Mouse (Mus musculus) megakaryocyte, embryonic 14.5 days (primary cell): ENCODE measurements around the gene Slirp. TPM values are rescaled to one million over a fixed set of nuclear protein-coding genes. Genes with fewer than 3 reads are reported as not detected.
A peak's percentile ranks its signal among the peaks of the same experiment; 100 is the strongest.
"Not testable (repeated sequence)": the region's sequence is repeated elsewhere in the genome, so short reads cannot be mapped to it uniquely, and the experiment has no call there.

Experiments
- H3K27me3 ChIP-seq: replicated peaks from 2 replicates; pipeline ENCODE3; 2012; ENCODE audit warnings: inconsistent platforms
- H3K36me3 ChIP-seq: replicated peaks from 2 replicates; pipeline ENCODE3; 2012; ENCODE audit warnings: low read length, inconsistent platforms, mixed read lengths
- H3K4me1 ChIP-seq: 2 replicates; pipeline ENCODE4 v1.6.1; 2012; ENCODE audit warnings: inconsistent platforms
- H3K4me3 ChIP-seq: replicated peaks from 2 replicates; pipeline ENCODE3; 2012; ENCODE audit warnings: moderate library complexity, mild to moderate bottlenecking, inconsistent platforms
- H3K9me3 ChIP-seq: 2 replicates; pipeline ENCODE4 v1.6.1; 2012; ENCODE audit warnings: inconsistent platforms
- FLI1 ChIP-seq: IDR thresholded peaks from 2 replicates; pipeline ENCODE4 v1.6.1; 2012; ENCODE audit warnings: low read length, inconsistent platforms, mixed read lengths
- GATA1 ChIP-seq: IDR thresholded peaks from 3 replicates; pipeline ENCODE4 v1.6.1; 2012; ENCODE audit warnings: mixed read lengths, low read length, inconsistent platforms, borderline replicate concordance
- polyA plus RNA-seq: library from polyadenylated mRNA; stranded (reverse); fragments of >175 nt; gene quantifications from 2 replicates; pipeline ENCODE4 v1.2.3, GENCODE M21; 2012; ENCODE audit warnings: low replicate concordance; ENCODE audit not compliant: insufficient read depth

Gene Slirp
- polyA plus RNA-seq, 1 experiment = 2.9 TPM

- Histone ChIP-seq H3K36me3 (peaks cover 40% of the 10 kb centered on the region), H3K4me3 (peak overlapping the region; percentile 97), H3K4me1 (peaks cover 21% of the 10 kb centered on the region), H3K9me3 (no peaks in the 10 kb centered on the region), H3K27me3 (peaks cover 2% of the 10 kb centered on the region)
- TF ChIP-seq GATA1 (peak; percentile 77; the same call in 1 of the 3 replicates), FLI1 (no peak)
Observed at GRCm38 (mm10) chr12:87470263-87471136, 26.8 kb downstream of the Slirp start.

DNA sequence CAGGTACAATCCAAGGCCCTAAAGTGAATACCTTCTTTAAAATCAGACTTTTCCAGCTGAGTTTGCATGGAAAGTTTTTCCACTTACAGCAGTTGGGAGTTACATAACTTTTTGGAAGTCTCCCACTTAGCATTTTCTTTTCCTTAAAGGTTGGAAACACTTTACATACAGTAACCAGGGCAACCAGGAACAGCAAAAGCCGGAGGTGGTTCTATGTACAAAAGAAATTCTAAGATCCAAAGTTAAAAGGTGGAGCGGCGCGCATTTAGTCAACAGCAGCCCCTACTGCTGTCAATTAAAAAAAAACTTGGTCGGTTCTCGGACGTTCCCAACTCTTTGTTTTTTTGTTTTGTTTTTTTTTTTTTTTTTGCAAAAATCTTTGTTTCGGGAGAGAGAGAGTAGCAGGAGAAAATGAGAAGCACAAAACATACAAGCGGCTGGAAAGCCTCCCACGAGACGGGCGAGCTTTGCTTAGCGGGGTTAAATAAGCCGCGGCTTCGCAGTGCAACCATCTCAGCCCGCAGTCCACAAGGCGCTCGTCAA, 27.8 kb downstream of the Slirp start:
- H3K4me3 ChIP-seq = peak overlapping the region; percentile 97
- H3K9me3 ChIP-seq = no peaks in the 10 kb centered on the region
- peaks cover 24% of the 10 kb centered on the region for H3K4me1 ChIP-seq
- peaks cover 2% of the 10 kb centered on the region for H3K27me3 ChIP-seq
- peaks cover 31% of the 10 kb centered on the region for H3K36me3 ChIP-seq
- TF ChIP-seq GATA1 = no peak
- TF ChIP-seq FLI1 = no peak

DNA sequence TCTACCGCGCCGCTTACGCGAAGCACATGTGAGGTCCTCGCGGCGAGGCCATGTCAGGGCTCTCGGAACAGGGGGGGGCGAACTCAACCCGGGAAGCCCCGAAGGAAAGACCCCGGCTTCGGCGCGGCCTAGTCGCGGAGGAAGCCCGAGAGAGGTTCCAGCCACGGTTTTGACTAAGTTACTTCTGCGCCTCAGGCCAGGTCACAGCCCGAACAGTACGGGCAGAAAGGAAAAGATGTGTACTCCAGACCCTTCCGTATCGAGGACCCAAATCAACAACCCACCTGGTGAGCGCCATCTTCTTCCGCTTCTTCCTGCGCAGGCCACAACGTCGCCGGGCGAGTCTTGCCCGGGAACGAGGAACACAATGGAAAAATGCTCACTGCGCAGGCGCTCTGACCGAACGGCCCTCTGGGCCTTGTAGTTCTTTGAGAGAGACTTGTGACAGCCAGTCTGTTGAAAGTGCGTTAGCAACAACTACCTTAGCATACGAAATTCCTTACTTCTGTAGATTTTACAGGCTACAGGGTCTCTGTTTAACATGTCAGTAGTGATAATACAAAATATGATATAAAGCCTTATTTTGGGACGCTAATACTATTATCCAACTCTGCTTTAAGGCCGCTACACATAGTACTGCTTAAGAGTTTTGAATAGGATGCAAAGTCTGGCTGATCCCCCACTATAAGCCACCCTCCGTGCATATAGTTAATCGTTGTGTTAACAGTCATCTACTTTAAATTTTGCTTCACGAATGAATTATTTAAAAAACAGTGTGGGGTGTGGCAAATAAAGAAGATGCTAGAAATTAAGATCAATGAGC, 28.5 kb downstream of the Slirp start, which contains the start of gene Snw1:
Snw1 (minus strand) TSS at position 311 of the 823 bp plus-strand sequence.
- peak within 1 kb of the TSS; percentile 97 for H3K4me3 ChIP-seq
- H3K27me3 ChIP-seq = peaks cover 2% of the 10 kb centered on the region
- H3K36me3 ChIP-seq = peaks cover 24% of the 10 kb centered on the region
- TF ChIP-seq GATA1 (0 out of 3 replicates have a peak, but pooled peaks have one; percentile 27), FLI1 (no peak)
- no peaks in the 10 kb centered on the region for H3K9me3 ChIP-seq
- H3K4me1 ChIP-seq = peaks cover 21% of the 10 kb centered on the region

DNA sequence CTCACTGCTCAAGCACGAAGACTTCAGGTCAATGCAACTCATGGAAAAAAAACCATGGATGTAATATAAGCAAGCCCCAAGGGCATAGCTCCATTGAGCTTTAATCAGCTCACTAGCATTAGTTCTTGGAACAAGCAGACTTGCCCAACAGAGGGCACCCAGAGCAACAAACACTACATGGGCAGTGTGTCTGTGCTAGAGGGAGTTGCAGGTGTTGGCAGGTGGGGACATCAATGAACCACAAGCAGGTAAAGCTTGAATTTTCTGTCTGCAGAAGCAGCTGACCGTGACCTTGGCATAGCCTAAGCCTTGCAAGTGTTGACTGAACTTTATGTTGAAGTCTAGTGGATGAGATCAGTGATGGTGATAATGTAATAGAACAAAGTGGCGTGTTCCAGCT, 31.1 kb downstream of the Slirp start:
- peaks cover 2% of the 10 kb centered on the region for H3K27me3 ChIP-seq
- TF ChIP-seq GATA1 = no peak
- TF ChIP-seq FLI1 = no peak
- peaks cover 18% of the 10 kb centered on the region for H3K4me1 ChIP-seq
- peaks cover 3% of the 10 kb centered on the region for H3K36me3 ChIP-seq
- no peak overlapping the region for H3K4me3 ChIP-seq
- H3K9me3 ChIP-seq = no peaks in the 10 kb centered on the region

- H3K4me1 ChIP-seq, H3K9me3 ChIP-seq, H3K4me3 ChIP-seq, H3K36me3 ChIP-seq, H3K27me3 ChIP-seq: not testable (repeated sequence)
Observed at GRCm38 (mm10) chr12:87482482-87482881, 38.8 kb downstream of the Slirp start.

GRCm38 (mm10) chr12:87488683-87489082, 45.0 kb downstream of the Slirp start:
- H3K4me3 ChIP-seq, H3K9me3 ChIP-seq, H3K4me1 ChIP-seq, H3K36me3 ChIP-seq, H3K27me3 ChIP-seq: not testable (repeated sequence)

DNA sequence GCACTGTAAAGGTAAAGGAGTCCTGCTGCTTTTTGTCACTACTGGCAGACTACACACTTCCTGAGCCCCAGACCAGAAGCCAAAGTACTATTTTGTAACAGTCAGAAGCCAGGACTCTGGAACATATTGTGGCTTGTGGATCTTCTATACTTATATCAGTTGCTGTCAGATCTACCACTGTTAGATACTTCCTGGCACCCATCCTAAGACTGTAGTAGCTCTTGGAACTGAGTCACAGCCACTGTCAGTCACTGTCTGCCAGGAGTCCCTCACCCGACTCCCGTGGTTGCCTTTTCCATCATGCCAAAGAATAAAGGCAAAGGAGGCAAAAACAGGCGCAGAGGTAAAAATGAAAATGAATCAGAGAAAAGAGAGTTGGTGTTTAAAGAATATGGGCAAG, 50.7 kb downstream of the Slirp start, which contains the start of gene Gm5788:
Gm5788 (plus strand) TSS at position 301 of the 400 bp plus-strand sequence.
- H3K36me3 ChIP-seq, H3K9me3 ChIP-seq, H3K27me3 ChIP-seq, H3K4me1 ChIP-seq, H3K4me3 ChIP-seq: not testable (repeated sequence)

Other genes starting within 250 kb of the Slirp start
- 0.26 TPM in 1 of 2 replicates, not detected in the other for gene Samd15, start 244.2 kb upstream of the Slirp start, polyA plus RNA-seq
- gene Tmed8, start 243.4 kb upstream of the Slirp start, polyA plus RNA-seq = 0.38 TPM in 1 of 2 replicates, not detected in the other
- not detected in 2 replicates for gene Noxred1, start 205.2 kb upstream of the Slirp start, polyA plus RNA-seq
- 2.2 and 3.4 TPM in 2 replicates for gene Vipas39, start 177.6 kb upstream of the Slirp start, polyA plus RNA-seq
- 21.3 and 90.4 TPM in 2 replicates for gene Ahsa1, start 177.4 kb upstream of the Slirp start, polyA plus RNA-seq
- 0.04 TPM in 1 of 2 replicates, not detected in the other for gene Ism2, start 144.2 kb upstream of the Slirp start, polyA plus RNA-seq
- gene Sptlc2, start 55.5 kb upstream of the Slirp start, polyA plus RNA-seq = 5.6 and 44.0 TPM in 2 replicates
- gene Alkbh1, start 121 bp downstream of the Slirp start, polyA plus RNA-seq = 36.7 and 132 TPM in 2 replicates
- 2.3 and 27.5 TPM in 2 replicates for gene Snw1, start 28.4 kb downstream of the Slirp start, polyA plus RNA-seq
- not detected in 2 replicates for gene Gm5788, start 50.8 kb downstream of the Slirp start, polyA plus RNA-seq
- gene Gm8300, start 70.4 kb downstream of the Slirp start, polyA plus RNA-seq = not detected in 2 replicates
- gene Oog1, start 158.8 kb downstream of the Slirp start, polyA plus RNA-seq = not detected in 2 replicates
- not detected in 2 replicates for gene Gm4027, start 175.0 kb downstream of the Slirp start, polyA plus RNA-seq
- not detected in 2 replicates for gene Gm16381, start 200.7 kb downstream of the Slirp start, polyA plus RNA-seq